Mouse (Mus musculus) left cerebral cortex, adult 9 months (tissue): ENCODE results near the gene Ciz1.

ENCODE experiments used
- DNase-seq, 2 experiments: peaks; one replicate each; pipeline ENCODE4 v3.0.0; 2022; ENCODE audit warnings: low spot score in 2 of 2

Gene Ciz1

GRCm38 (mm10) chr2:32352151-32353006, at the start of gene Ciz1:
TSS of gene Ciz1 (plus strand) at chr2:32352327.
- peak in 1 of 2 experiments; percentile 52 for DNase-seq

GRCm38 (mm10) chr2:32302952-32303351, 49.2 kb upstream of the Ciz1 start:
- no peak for DNase-seq

GRCm38 (mm10) chr2:32304145-32304832, 47.8 kb upstream of the Ciz1 start:
- peak in 1 of 2 experiments; percentile 76 for DNase-seq

- DNase-seq, result no peak
These were observed 46.5 kb upstream of the Ciz1 start for GRCm38 (mm10) chr2:32305668-32306067.

- no peak for DNase-seq
These were observed 46.0 kb upstream of the Ciz1 start for GRCm38 (mm10) chr2:32306176-32306575.

GRCm38 (mm10) chr2:32307247-32307798, 44.8 kb upstream of the Ciz1 start:
- DNase-seq, result no peak

GRCm38 (mm10) chr2:32307941-32308760, 44.0 kb upstream of the Ciz1 start:
- DNase-seq, result peak in 1 of 2 experiments; percentile 84

GRCm38 (mm10) chr2:32308870-32309568, 43.1 kb upstream of the Ciz1 start:
- no peak for DNase-seq

GRCm38 (mm10) chr2:32310096-32310845, 41.9 kb upstream of the Ciz1 start:
- no peak for DNase-seq

- DNase-seq, result no peak
These were observed 40.4 kb upstream of the Ciz1 start for GRCm38 (mm10) chr2:32311443-32312317.

GRCm38 (mm10) chr2:32312318-32312964, 39.7 kb upstream of the Ciz1 start:
- DNase-seq, result no peak

- no peak for DNase-seq
These were observed 37.3 kb upstream of the Ciz1 start for GRCm38 (mm10) chr2:32314831-32315230.

GRCm38 (mm10) chr2:32315751-32316150, 36.4 kb upstream of the Ciz1 start:
- no peak for DNase-seq

GRCm38 (mm10) chr2:32316887-32317656, 35.1 kb upstream of the Ciz1 start:
- DNase-seq, result no peak

GRCm38 (mm10) chr2:32317791-32318417, 34.2 kb upstream of the Ciz1 start:
- no peak for DNase-seq

- DNase-seq, result no peak
These were observed 33.2 kb upstream of the Ciz1 start for GRCm38 (mm10) chr2:32318709-32319585.
